Mouse (Mus musculus): Measurements from ENCODE around the gene Jakmip3. TPM values are rescaled to one million over a fixed set of nuclear protein-coding genes. Genes with fewer than 3 reads are reported as not detected.

Gene Jakmip3
- polyA plus RNA-seq, 1 experiment from 2014 or later = 0.15 TPM

GRCm38 (mm10) chr7:139082281-139082680 is 141.8 kb downstream of the Jakmip3 start:
- H3K4me1 ChIP-seq (ENCODE audit: control insufficient read depth, insufficient read depth, low read length) = peaks cover 12% of the 10 kb centered on the region; the same call in 1 of the 2 replicates
- no peak for ATAC-seq (ENCODE audit: insufficient read depth, low FRiP score)
- H3K9ac ChIP-seq (ENCODE audit: low read length) = no peak overlapping the region
- no peak overlapping the region for H3K4me2 ChIP-seq (ENCODE audit: low read depth, low read length)
- 84% methylated on average over 8 of the region's 8 CpGs for WGBS
- no peak overlapping the region for H3K4me3 ChIP-seq (replicated peaks; ENCODE audit: low read length)
- no peaks in the 10 kb centered on the region for H3K36me3 ChIP-seq (ENCODE audit: control insufficient read depth, insufficient read depth, low read length)
- peaks cover 19% of the 10 kb centered on the region for H3K27me3 ChIP-seq (ENCODE audit: control insufficient read depth, insufficient read depth, low read length)
- no peak overlapping the region for H3K27ac ChIP-seq (ENCODE audit: low read length)
- no peaks in the 10 kb centered on the region for H3K9me3 ChIP-seq (replicated peaks; ENCODE audit: control insufficient read depth, low read length)

DNA sequence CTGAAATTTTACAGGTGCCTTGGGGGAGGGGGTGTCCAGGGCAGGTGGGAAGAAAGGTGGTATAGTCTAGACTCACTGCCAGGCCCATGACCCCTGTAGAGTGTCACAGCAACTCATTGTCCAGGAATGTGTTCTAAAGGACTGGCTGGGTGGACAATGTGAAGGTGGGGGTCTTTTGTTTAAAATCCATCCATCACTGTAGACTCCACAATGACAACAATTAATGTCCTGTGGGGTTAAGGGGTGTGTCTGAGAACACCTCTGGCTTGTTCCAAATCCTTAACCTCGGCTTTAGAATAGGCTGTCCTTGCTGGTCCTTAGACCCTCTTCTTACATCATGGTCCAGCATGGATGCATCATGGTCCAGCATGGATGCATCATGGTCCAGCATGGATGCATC is 143.8 kb downstream of the Jakmip3 start:
- Histone ChIP-seq H3K4me2 (ENCODE audit: low read depth, low read length) (no peak overlapping the region), H3K9ac (ENCODE audit: low read length) (no peak overlapping the region), H3K36me3 (ENCODE audit: control insufficient read depth, insufficient read depth, low read length) (no peaks in the 10 kb centered on the region), H3K27ac (ENCODE audit: low read length) (no peak overlapping the region), H3K4me3 (replicated peaks; ENCODE audit: low read length) (no peak overlapping the region), H3K9me3 (replicated peaks; ENCODE audit: control insufficient read depth, low read length) (no peaks in the 10 kb centered on the region), H3K27me3 (ENCODE audit: control insufficient read depth, insufficient read depth, low read length) (peaks cover 23% of the 10 kb centered on the region), H3K4me1 (ENCODE audit: control insufficient read depth, insufficient read depth, low read length) (peaks cover 5% of the 10 kb centered on the region; the same call in 1 of the 2 replicates)
- ATAC-seq (ENCODE audit: insufficient read depth, low FRiP score) = no peak
- 59% methylated on average over 1 of the region's 1 CpGs for WGBS

DNA sequence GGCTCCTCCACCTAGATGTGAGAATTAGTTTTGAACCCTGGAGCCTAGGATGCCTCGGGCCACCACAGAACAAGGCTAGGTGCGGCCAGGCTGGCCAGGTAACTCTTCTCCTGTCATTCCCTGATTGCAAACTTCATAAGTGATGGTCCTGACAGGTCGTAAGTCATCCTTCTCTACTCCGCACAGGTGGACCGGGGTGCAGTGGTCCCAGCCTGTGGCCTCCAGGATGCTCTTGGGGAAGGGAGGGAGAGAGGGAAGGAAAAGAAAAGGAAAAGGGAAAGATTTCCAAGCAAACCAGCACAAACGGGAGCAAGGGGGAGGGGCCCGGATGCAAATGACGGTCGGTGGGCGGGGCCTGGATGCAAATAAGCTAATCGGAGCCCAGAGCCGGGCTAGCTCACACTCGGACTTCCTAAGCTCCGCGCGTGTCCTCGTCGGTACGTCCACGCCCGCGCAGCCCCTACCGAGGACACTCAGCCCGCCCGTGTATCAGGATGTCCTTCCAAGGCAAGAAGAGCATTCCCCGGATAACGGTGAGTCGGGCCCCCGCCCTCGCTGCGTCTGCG is 145.2 kb downstream of the Jakmip3 start, which contains the start of gene Dpysl4:
Dpysl4 (plus strand) TSS at position 373 of the 566 bp plus-strand sequence.
- peak within 1 kb of the TSS; percentile 60 for H3K4me3 ChIP-seq (replicated peaks; ENCODE audit: low read length)
- H3K9ac ChIP-seq (ENCODE audit: low read length) = peak within 1 kb of the TSS; percentile 78
- no peaks in the 10 kb centered on the region for H3K9me3 ChIP-seq (replicated peaks; ENCODE audit: control insufficient read depth, low read length)
- peak within 1 kb of the TSS; percentile 84 for H3K4me2 ChIP-seq (ENCODE audit: low read depth, low read length)
- no peaks in the 10 kb centered on the region for H3K36me3 ChIP-seq (ENCODE audit: control insufficient read depth, insufficient read depth, low read length)
- peaks cover 5% of the 10 kb centered on the region; the same call in 1 of the 2 replicates for H3K4me1 ChIP-seq (ENCODE audit: control insufficient read depth, insufficient read depth, low read length)
- ATAC-seq (ENCODE audit: insufficient read depth, low FRiP score) = peak; percentile 77
- no peak within 1 kb of the TSS for H3K27ac ChIP-seq (ENCODE audit: low read length)
- WGBS = 6% methylated on average over 32 of the region's 32 CpGs
- peaks cover 23% of the 10 kb centered on the region for H3K27me3 ChIP-seq (ENCODE audit: control insufficient read depth, insufficient read depth, low read length)

GRCm38 (mm10) chr7:139086195-139087158 is 145.9 kb downstream of the Jakmip3 start:
- H3K9me3 ChIP-seq (replicated peaks; ENCODE audit: control insufficient read depth, low read length) = no peaks in the 10 kb centered on the region
- H3K4me2 ChIP-seq (ENCODE audit: low read depth, low read length) = peak overlapping the region; percentile 84
- peak overlapping the region; percentile 78 for H3K9ac ChIP-seq (ENCODE audit: low read length)
- H3K27me3 ChIP-seq (ENCODE audit: control insufficient read depth, insufficient read depth, low read length) = peaks cover 23% of the 10 kb centered on the region
- peak; percentile 46; the same call in 1 of the 2 replicates for ATAC-seq (ENCODE audit: insufficient read depth, low FRiP score)
- H3K36me3 ChIP-seq (ENCODE audit: control insufficient read depth, insufficient read depth, low read length) = no peaks in the 10 kb centered on the region
- WGBS = 2% methylated on average over 61 of the region's 61 CpGs
- no peak overlapping the region for H3K27ac ChIP-seq (ENCODE audit: low read length)
- peaks cover 5% of the 10 kb centered on the region; the same call in 1 of the 2 replicates for H3K4me1 ChIP-seq (ENCODE audit: control insufficient read depth, insufficient read depth, low read length)
- peak overlapping the region; percentile 60 for H3K4me3 ChIP-seq (replicated peaks; ENCODE audit: low read length)

DNA sequence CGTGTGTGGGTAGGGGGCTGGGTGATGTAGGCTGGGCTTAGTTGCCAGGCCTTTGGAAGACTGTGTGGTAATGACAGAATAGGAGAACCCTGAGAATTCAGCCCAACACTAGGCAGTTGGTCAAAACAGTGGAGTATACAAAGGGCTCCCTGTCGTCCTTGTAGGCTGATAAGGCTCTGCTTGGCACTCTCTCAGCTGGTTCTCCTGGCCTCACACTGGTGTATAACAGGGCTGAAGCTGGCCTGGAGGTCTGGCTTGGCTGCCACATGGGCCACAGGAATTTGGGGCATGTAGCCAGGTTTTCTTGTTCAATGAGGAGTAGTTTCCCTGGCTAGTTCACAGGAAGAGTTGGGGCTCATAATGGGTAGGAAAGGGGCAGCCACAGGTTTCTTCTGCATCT is 147.3 kb downstream of the Jakmip3 start:
- Histone ChIP-seq H3K27me3 (ENCODE audit: control insufficient read depth, insufficient read depth, low read length) (peaks cover 23% of the 10 kb centered on the region), H3K36me3 (ENCODE audit: control insufficient read depth, insufficient read depth, low read length) (no peaks in the 10 kb centered on the region), H3K9ac (ENCODE audit: low read length) (no peak overlapping the region), H3K4me1 (ENCODE audit: control insufficient read depth, insufficient read depth, low read length) (peaks cover 5% of the 10 kb centered on the region; the same call in 1 of the 2 replicates), H3K4me2 (ENCODE audit: low read depth, low read length) (no peak overlapping the region), H3K4me3 (replicated peaks; ENCODE audit: low read length) (no peak overlapping the region), H3K27ac (ENCODE audit: low read length) (no peak overlapping the region), H3K9me3 (replicated peaks; ENCODE audit: control insufficient read depth, low read length) (no peaks in the 10 kb centered on the region)
- WGBS = 60% methylated on average over 2 of the region's 2 CpGs
- no peak for ATAC-seq (ENCODE audit: insufficient read depth, low FRiP score)

DNA sequence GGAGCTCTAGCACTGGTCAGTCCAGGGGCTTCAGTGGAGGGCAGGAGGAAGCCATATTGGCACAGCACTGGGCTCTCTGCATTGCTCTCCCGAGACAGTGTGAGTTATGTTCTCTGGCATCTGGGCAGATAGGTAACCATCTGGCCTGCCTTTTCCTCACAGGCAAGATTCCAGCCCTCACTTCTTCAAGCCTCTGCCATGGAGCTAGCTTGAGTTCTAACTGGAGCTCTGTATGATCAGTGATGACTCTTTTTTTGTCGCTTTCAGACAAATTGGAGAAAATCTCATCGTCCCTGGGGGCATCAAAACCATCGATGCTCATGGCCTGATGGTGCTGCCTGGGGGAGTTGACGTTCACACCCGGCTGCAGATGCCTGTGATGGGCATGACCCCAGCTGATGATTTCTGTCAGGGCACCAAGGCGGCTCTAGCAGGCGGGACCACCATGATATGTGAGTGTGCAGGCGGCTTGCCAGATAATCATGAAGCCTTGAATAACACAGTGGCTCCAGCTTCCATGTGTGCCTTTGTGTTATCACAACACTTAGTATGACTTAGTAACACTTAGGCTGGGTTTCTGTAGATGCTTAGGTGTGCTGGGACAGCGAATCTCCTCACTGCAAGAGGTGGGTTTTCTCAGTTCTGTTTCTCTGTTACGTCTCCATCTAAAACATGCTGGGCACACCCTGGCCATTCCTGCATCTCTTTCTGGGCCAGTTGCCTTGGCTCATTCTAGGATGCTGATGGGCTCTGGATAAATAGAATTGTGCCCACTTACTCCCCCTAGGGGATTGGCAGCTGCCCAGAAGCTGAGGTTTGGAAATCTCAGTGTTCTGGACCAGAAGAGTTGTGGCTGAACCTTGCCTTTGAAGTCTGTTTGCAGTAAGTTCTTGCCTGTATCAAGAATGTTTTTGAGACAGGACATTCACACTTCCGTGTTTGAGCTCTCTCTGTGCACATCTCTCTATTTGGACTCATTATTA is 149.7 kb downstream of the Jakmip3 start:
- ATAC-seq (ENCODE audit: insufficient read depth, low FRiP score) = no peak
- Histone ChIP-seq H3K36me3 (ENCODE audit: control insufficient read depth, insufficient read depth, low read length) (no peaks in the 10 kb centered on the region), H3K27me3 (ENCODE audit: control insufficient read depth, insufficient read depth, low read length) (peaks cover 23% of the 10 kb centered on the region), H3K4me1 (ENCODE audit: control insufficient read depth, insufficient read depth, low read length) (peaks cover 5% of the 10 kb centered on the region; the same call in 1 of the 2 replicates), H3K9me3 (replicated peaks; ENCODE audit: control insufficient read depth, low read length) (no peaks in the 10 kb centered on the region), H3K27ac (ENCODE audit: low read length) (no peak overlapping the region), H3K4me3 (replicated peaks; ENCODE audit: low read length) (no peak overlapping the region), H3K9ac (ENCODE audit: low read length) (no peak overlapping the region), H3K4me2 (ENCODE audit: low read depth, low read length) (no peak overlapping the region)
- WGBS = 83% methylated on average over 12 of the region's 12 CpGs

GRCm38 (mm10) chr7:139091681-139092080 is 151.2 kb downstream of the Jakmip3 start:
- Histone ChIP-seq H3K4me2 (ENCODE audit: low read depth, low read length) (no peak overlapping the region), H3K27me3 (ENCODE audit: control insufficient read depth, insufficient read depth, low read length) (peaks cover 10% of the 10 kb centered on the region; the same call in 1 of the 2 replicates), H3K27ac (ENCODE audit: low read length) (no peak overlapping the region), H3K4me3 (replicated peaks; ENCODE audit: low read length) (no peak overlapping the region), H3K9me3 (replicated peaks; ENCODE audit: control insufficient read depth, low read length) (no peaks in the 10 kb centered on the region), H3K9ac (ENCODE audit: low read length) (no peak overlapping the region), H3K4me1 (ENCODE audit: control insufficient read depth, insufficient read depth, low read length) (peaks cover under 1% of the 10 kb centered on the region; the same call in 1 of the 2 replicates), H3K36me3 (ENCODE audit: control insufficient read depth, insufficient read depth, low read length) (no peaks in the 10 kb centered on the region)
- no peak for ATAC-seq (ENCODE audit: insufficient read depth, low FRiP score)
- 87% methylated on average over 9 of the region's 9 CpGs for WGBS

DNA sequence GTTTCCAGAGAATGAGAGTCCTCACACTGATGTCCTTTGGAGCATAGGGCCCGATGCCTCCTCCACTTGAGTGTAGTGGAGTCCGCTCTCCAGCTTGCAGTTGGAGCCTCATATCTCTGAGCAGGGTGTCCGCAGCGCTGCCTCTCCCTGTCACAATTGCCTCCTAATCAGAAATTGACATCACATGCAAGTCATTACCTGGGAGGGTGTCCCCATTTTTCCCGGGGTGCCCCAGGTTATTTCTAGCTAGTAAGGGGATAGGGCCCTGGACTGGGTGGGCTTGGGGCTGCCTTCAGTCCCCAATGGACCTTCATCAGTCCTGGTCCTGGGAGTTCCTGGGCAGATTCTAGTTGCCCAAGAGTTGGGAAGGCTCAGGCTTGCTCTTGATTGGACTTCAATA is 152.1 kb downstream of the Jakmip3 start:
- ATAC-seq (ENCODE audit: insufficient read depth, low FRiP score) = no peak
- H3K9ac ChIP-seq (ENCODE audit: low read length) = no peak overlapping the region
- H3K4me1 ChIP-seq (ENCODE audit: control insufficient read depth, insufficient read depth, low read length) = no peaks in the 10 kb centered on the region
- H3K36me3 ChIP-seq (ENCODE audit: control insufficient read depth, insufficient read depth, low read length) = no peaks in the 10 kb centered on the region
- no peaks in the 10 kb centered on the region for H3K9me3 ChIP-seq (replicated peaks; ENCODE audit: control insufficient read depth, low read length)
- H3K27ac ChIP-seq (ENCODE audit: low read length) = no peak overlapping the region
- H3K27me3 ChIP-seq (ENCODE audit: control insufficient read depth, insufficient read depth, low read length) = 0 out of 2 replicates have a peak, but pooled peaks cover under 1% of the 10 kb centered on the region
- no peak overlapping the region for H3K4me3 ChIP-seq (replicated peaks; ENCODE audit: low read length)
- H3K4me2 ChIP-seq (ENCODE audit: low read depth, low read length) = no peak overlapping the region
- 95% methylated on average over 5 of the region's 5 CpGs for WGBS

Measured in stomach, embryonic 16.5 days (tissue).